Comparison of ENCODE assay signal across 15 mouse cellular contexts in genomic region chr8:128559004-128559662, GRCm38 (mm10).
"Had no signal": no experiment of that assay in that cellular context is flagged by ENCODE, and none has a peak within 500 bp of the region (broad histone marks: within the 10 kb centered on the region; RNA-seq: fewer than 3 reads in every experiment).

No protein-coding gene starts in this region.

- H3K4me1 ChIP-seq: midbrain, embryonic 13.5 days had no signal

- H3K27ac ChIP-seq: kidney, embryonic 15.5 days; left cerebral cortex, adult 2 months; limb, embryonic 10.5 days; liver, embryonic 13.5 days; midbrain, embryonic 13.5 days; neural tube, embryonic 15.5 days had no signal

- H3K9ac ChIP-seq: kidney, embryonic 15.5 days; liver, embryonic 13.5 days; midbrain, embryonic 13.5 days; neural tube, embryonic 15.5 days had no signal

- H3K36me3 ChIP-seq: kidney, embryonic 15.5 days; limb, embryonic 10.5 days; liver, embryonic 13.5 days; midbrain, embryonic 13.5 days; neural tube, embryonic 15.5 days had no signal

- H3K4me3 ChIP-seq: kidney, embryonic 15.5 days; left cerebral cortex, adult 2 months; limb, embryonic 10.5 days; liver, embryonic 13.5 days; megakaryocyte, embryonic 14.5 days; midbrain, embryonic 13.5 days; myocyte; neural tube, embryonic 15.5 days had no signal

- H3K4me2 ChIP-seq: kidney, embryonic 15.5 days; liver, embryonic 13.5 days; midbrain, embryonic 13.5 days; neural tube, embryonic 15.5 days had no signal

- DNase-seq: kidney, postnatal 25 days; liver, embryonic 13.5 days; lung, adult 2 months; lung, postnatal 36 days; right cerebral cortex, adult 18-20 months; right cerebral cortex, postnatal 25 days; thymus, postnatal 4 days had no signal

- ATAC-seq: lung, postnatal 0 days; midbrain, embryonic 13.5 days had no signal

- H3K27me3 ChIP-seq: kidney, embryonic 15.5 days; liver, embryonic 13.5 days; midbrain, embryonic 13.5 days; neural tube, embryonic 15.5 days had no signal

- H3K9me3 ChIP-seq: kidney, embryonic 15.5 days; limb, embryonic 10.5 days; liver, embryonic 13.5 days; midbrain, embryonic 13.5 days; neural tube, embryonic 15.5 days had no signal
